Mouse (Mus musculus): ENCODE measurements at regions not wholly inside any gene's neighbourhood (a gene's known extent, or its start where the extent isn't known, plus 50 kb on each side); places are given as distances from the start of the nearest gene placed in this dataset.

GRCm38 (mm10) chr5:37890641-37891040 is 66.3 kb upstream of the Msx1 start:
- no peak for TF ChIP-seq HCFC1 (IDR thresholded peaks at IDR 0.05; ENCODE audit: borderline replicate concordance, insufficient read depth, low read length)
- TF ChIP-seq CHD2 (IDR thresholded peaks at IDR 0.05; ENCODE audit: low read depth, low read length), result no peak
- no peak for TF ChIP-seq MAFK (IDR thresholded peaks at IDR 0.05; ENCODE audit: insufficient read depth, low read depth, low read length)
